Mouse (Mus musculus): ENCODE measurements at regions not wholly inside any gene's neighbourhood (a gene's known extent, or its start where the extent isn't known, plus 50 kb on each side); places are given as distances from the start of the nearest gene placed in this dataset.

- DNase-seq, result no peak
Observed at GRCm38 (mm10) chr7:75400471-75400870, 54.9 kb upstream of the Akap13 start.

GRCm38 (mm10) chr7:75404955-75405354, 50.4 kb upstream of the Akap13 start:
- no peak for DNase-seq

Data from retina, postnatal 1 day (tissue).